Mouse (Mus musculus): ENCODE measurements at regions not wholly inside any gene's neighbourhood (a gene's known extent, or its start where the extent isn't known, plus 50 kb on each side); places are given as distances from the start of the nearest gene placed in this dataset.

DNA sequence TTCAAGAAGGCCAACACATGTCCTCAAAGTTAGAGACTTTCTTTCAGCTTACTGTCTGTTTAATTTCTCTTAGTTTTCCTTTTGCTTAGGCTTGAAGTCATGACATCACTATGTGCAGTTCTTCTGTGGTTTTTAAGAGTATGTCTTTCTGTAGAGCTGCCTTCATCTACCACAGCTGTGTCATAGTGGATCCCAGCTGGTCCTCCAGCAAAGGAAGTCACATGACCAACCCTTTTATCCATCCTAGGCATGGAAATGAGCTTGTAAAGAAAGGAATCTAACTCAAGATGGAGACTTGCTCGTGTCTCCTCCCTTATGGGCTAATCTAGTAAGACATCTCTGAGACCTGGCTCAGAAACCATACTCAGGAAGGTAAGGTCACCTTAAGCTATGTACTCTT, 886.7 kb upstream of the Tenm2 start:
- Histone ChIP-seq H3K4me2 (replicated peaks) (no peak overlapping the region), H3K4me1 (no peaks in the 10 kb centered on the region), H3K36me3 (no peaks in the 10 kb centered on the region), H3K27ac (no peak overlapping the region), H3K4me3 (no peak overlapping the region), H3K9me3 (no peaks in the 10 kb centered on the region), H3K9ac (no peak overlapping the region), H3K27me3 (no peaks in the 10 kb centered on the region)
- 48% methylated on average over 1 of the region's 1 CpGs for WGBS
- no peak for ATAC-seq (ENCODE audit: low FRiP score, low read depth)

DNA sequence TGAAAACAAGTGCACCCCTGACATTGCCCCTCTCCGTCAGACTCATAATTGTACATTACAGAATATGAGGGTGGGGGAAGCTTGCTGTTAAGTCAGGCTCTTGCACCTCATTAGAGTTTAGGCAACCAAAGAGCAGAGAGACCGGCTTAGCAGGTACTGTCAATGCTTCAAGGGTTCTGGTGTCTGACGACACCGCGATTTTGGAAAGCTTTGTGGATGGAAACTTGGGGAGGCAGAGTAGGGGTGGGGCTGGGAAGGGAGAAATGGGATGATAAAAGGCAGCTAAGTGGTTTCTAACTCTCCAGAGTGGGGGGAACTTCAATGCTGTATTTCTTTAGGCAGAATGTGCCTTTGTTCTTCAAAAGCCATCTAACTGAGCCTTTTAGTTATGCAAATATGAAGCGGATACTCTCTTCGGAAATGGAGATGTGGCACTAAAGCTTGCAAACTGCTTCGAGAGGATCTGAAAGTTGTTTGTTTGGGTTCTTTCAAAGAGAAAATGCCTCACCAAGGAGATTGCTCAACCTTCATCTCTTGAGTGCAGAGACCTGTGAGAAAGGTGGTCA, 885.4 kb upstream of the Tenm2 start:
- ATAC-seq (ENCODE audit: low FRiP score, low read depth), result no peak
- no peaks in the 10 kb centered on the region for H3K36me3 ChIP-seq
- no peak overlapping the region for H3K4me3 ChIP-seq
- H3K27me3 ChIP-seq, result no peaks in the 10 kb centered on the region
- 31% methylated on average over 8 of the region's 8 CpGs for WGBS
- H3K4me1 ChIP-seq, result no peaks in the 10 kb centered on the region
- no peak overlapping the region for H3K9ac ChIP-seq
- no peak overlapping the region for H3K27ac ChIP-seq
- H3K4me2 ChIP-seq (replicated peaks), result no peak overlapping the region
- H3K9me3 ChIP-seq, result no peaks in the 10 kb centered on the region

DNA sequence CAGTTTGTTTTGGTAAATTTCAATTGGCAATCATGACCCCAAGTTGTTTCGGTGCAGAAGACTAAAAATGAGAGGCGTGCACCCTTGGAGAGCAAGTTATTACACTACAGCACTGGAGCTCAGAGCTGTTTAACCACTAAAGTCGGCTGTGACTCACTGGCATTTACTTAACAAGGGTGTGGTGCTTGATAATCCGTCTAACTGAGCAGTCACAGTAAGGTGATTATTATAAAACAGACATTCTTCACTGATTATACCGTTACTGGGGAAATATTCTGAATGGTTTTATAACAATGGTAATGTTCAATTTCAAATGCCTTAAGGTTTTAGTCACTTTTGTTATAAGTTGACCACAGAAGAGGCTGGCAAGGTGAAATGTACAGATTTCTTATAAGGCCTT, 882.0 kb upstream of the Tenm2 start:
- no peak overlapping the region for H3K4me2 ChIP-seq (replicated peaks)
- H3K27me3 ChIP-seq, result no peaks in the 10 kb centered on the region
- ATAC-seq (ENCODE audit: low FRiP score, low read depth), result no peak
- H3K4me3 ChIP-seq, result no peak overlapping the region
- no peaks in the 10 kb centered on the region for H3K9me3 ChIP-seq
- no peak overlapping the region for H3K27ac ChIP-seq
- 60% methylated on average over 5 of the region's 5 CpGs for WGBS
- H3K9ac ChIP-seq, result no peak overlapping the region
- H3K36me3 ChIP-seq, result no peaks in the 10 kb centered on the region
- H3K4me1 ChIP-seq, result no peaks in the 10 kb centered on the region

DNA sequence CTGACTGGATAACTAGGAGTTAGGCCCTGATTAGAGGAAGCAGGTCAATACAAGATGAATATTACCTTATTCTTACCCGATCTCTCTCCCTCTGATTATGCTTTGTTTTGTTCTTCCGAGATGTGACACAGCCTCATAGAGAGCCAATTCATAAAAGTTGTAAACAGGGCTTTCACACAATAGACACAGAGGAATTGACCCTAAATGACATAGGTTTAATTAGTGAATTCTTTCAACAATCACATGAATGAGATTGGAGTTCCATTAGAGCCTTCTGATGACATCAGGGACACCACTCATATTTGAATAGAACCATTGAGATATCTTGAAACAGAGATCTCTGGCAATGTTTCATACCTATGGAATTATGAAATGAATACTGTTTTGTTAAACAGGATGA, 856.4 kb upstream of the Tenm2 start:
- WGBS, result 97% methylated on average over 2 of the region's 2 CpGs
- ATAC-seq (ENCODE audit: low FRiP score, low read depth), result no peak
- H3K9ac ChIP-seq, result no peak overlapping the region
- no peaks in the 10 kb centered on the region for H3K9me3 ChIP-seq
- H3K27ac ChIP-seq, result no peak overlapping the region
- H3K4me3 ChIP-seq, result no peak overlapping the region
- H3K36me3 ChIP-seq, result no peaks in the 10 kb centered on the region
- H3K4me2 ChIP-seq (replicated peaks), result no peak overlapping the region
- H3K4me1 ChIP-seq, result no peaks in the 10 kb centered on the region
- H3K27me3 ChIP-seq, result no peaks in the 10 kb centered on the region

DNA sequence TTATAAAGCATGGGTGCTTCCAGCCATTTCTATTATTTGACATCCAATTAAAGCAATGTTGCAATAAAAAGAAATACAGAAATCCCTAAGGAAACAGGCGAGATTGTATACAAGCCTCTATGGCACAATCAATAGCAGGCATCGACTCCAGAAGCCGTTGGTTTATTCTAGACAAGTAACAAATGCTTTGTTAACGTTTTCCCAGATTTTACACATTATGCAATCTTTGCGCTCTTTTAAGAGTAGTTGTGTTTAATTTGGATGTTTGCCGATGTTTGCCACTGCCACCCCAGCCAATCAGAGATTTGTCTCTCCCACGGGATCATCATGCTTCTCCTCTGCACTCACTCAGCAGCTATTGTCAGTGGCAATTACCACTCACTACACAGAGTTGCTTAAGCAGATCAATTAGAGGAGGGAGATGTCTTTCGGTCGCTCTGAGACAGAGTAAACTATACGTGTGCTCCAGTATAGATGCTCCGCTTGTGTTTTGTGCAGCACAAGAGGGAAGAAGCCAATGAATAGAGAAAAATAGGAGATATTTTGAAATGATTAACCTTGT, 839.5 kb upstream of the Tenm2 start:
- H3K27ac ChIP-seq, result no peak overlapping the region
- H3K36me3 ChIP-seq, result no peaks in the 10 kb centered on the region
- H3K9me3 ChIP-seq, result no peaks in the 10 kb centered on the region
- no peak for ATAC-seq (ENCODE audit: low FRiP score, low read depth)
- H3K4me3 ChIP-seq, result no peak overlapping the region
- H3K27me3 ChIP-seq, result no peaks in the 10 kb centered on the region
- no peaks in the 10 kb centered on the region for H3K4me1 ChIP-seq
- no peak overlapping the region for H3K9ac ChIP-seq
- WGBS, result 79% methylated on average over 11 of the region's 11 CpGs
- H3K4me2 ChIP-seq (replicated peaks), result no peak overlapping the region

DNA sequence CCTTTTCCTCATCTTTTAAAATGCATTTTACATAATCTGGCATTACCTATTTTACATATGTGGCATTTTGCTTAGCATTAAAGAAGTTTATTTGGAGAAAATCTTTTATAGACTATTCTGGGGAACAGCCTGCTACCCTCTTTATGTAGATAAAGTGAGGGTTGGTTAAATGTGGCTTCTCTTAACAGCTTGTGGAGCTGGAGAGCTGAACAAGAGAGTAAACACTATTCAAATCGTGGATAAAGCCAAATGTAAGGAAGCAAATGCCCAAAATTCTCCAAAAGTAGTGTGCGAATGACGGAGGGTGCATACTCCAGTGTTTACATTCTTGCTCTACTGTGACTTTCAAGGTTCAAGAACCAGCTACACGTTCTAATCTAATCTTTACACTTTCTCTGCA, 833.9 kb upstream of the Tenm2 start:
- Histone ChIP-seq H3K36me3 (no peaks in the 10 kb centered on the region), H3K27ac (no peak overlapping the region), H3K9me3 (no peaks in the 10 kb centered on the region), H3K4me3 (no peak overlapping the region), H3K4me2 (replicated peaks) (no peak overlapping the region), H3K9ac (no peak overlapping the region), H3K27me3 (no peaks in the 10 kb centered on the region), H3K4me1 (no peaks in the 10 kb centered on the region)
- ATAC-seq (ENCODE audit: low FRiP score, low read depth), result no peak
- WGBS, result 74% methylated on average over 4 of the region's 4 CpGs

DNA sequence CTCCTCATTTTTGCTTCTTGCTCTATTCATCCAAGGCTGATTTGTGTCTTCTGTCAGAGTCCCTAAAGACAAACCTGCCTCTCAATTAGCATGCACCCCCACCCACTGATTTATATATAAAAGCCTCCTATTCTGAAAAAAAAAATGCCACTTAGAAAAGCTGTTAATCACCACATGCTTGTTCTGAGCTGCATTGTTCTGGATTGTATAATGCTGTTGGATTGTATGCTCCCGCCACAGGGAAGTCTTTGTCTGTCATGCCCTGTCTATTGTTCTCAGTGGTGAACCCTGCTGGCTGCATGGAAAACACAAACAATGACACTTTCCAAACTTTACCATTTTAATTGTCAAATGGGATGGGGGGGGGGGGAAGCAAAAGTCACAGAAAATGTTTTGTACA, 831.9 kb upstream of the Tenm2 start:
- no peak overlapping the region for H3K9ac ChIP-seq
- no peak overlapping the region for H3K4me3 ChIP-seq
- ATAC-seq (ENCODE audit: low FRiP score, low read depth), result no peak
- H3K9me3 ChIP-seq, result no peaks in the 10 kb centered on the region
- no peak overlapping the region for H3K27ac ChIP-seq
- H3K27me3 ChIP-seq, result no peaks in the 10 kb centered on the region
- 62% methylated on average over 1 of the region's 1 CpGs for WGBS
- no peaks in the 10 kb centered on the region for H3K4me1 ChIP-seq
- H3K36me3 ChIP-seq, result no peaks in the 10 kb centered on the region
- no peak overlapping the region for H3K4me2 ChIP-seq (replicated peaks)

DNA sequence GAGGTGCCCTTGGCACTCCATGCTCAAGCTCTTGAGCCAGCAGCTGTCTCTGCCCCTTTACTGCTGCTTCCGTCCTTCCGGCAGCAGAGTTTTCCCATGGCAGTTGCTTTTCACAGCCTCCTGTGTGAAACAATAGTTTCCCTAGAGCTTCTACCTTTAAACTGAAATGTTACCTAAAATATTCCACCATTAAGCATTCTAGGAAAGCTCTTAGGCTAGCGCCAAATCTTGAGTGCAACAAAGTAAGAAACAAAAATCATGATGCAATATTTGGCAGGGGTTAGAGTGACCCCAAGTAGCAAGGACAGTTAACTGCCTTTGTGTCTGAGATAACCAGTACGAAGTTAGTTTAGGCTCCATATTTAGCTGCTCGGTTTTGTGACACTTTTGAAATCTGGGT, 830.3 kb upstream of the Tenm2 start:
- 88% methylated on average over 5 of the region's 5 CpGs for WGBS
- Histone ChIP-seq H3K9me3 (no peaks in the 10 kb centered on the region), H3K9ac (no peak overlapping the region), H3K27ac (no peak overlapping the region), H3K4me1 (no peaks in the 10 kb centered on the region), H3K27me3 (no peaks in the 10 kb centered on the region), H3K4me3 (no peak overlapping the region), H3K36me3 (no peaks in the 10 kb centered on the region), H3K4me2 (replicated peaks) (no peak overlapping the region)
- ATAC-seq (ENCODE audit: low FRiP score, low read depth), result no peak

DNA sequence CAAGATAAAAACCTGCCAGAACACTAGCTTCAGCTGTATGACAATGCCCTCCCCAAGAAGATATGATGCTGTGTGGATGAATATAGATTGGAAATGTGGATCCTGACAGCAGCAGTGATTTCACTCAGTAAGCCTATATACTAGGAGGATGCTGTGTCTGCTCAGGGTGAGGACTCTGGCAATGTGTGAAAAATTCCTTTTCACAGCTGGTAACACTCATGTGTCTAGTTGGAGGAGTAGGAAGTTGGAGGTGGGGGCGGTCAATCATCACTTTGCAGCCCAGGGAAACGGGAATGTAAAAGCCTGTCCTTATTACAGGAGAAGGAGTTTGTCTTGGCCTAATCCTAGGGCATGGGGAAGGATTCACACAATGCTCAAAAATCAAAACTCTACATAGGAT, 824.3 kb upstream of the Tenm2 start:
- Histone ChIP-seq H3K4me1 (no peaks in the 10 kb centered on the region), H3K27me3 (no peaks in the 10 kb centered on the region), H3K4me3 (no peak overlapping the region), H3K9me3 (no peaks in the 10 kb centered on the region), H3K36me3 (no peaks in the 10 kb centered on the region), H3K4me2 (replicated peaks) (no peak overlapping the region), H3K9ac (no peak overlapping the region), H3K27ac (no peak overlapping the region)
- no peak; the same call in 1 of the 2 replicates for ATAC-seq (ENCODE audit: low FRiP score, low read depth)
- 56% methylated on average over 2 of the region's 2 CpGs for WGBS

DNA sequence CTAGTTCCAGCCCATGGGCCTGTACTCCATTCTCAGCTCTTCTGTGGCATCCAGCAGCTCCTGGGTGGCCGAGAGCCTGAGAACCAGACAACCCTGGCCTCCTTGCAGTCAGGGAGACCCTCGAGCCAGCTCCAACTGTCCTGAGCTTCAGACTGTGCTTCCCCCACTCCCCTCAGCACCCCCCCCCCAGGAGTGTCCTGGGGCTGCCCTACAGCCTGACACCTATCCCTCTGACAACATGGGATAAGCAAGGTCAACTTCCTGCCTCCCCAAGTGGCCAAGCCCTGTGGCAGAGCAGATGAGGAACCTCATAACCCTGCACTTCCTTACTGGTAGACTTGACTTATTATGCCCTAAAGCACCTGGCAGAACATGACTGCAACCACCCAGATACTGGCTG, 823.1 kb upstream of the Tenm2 start:
- H3K27ac ChIP-seq, result no peak overlapping the region
- no peaks in the 10 kb centered on the region for H3K9me3 ChIP-seq
- H3K27me3 ChIP-seq, result no peaks in the 10 kb centered on the region
- H3K4me1 ChIP-seq, result no peaks in the 10 kb centered on the region
- ATAC-seq (ENCODE audit: low FRiP score, low read depth), result no peak
- 65% methylated on average over 2 of the region's 2 CpGs for WGBS
- H3K4me3 ChIP-seq, result no peak overlapping the region
- no peaks in the 10 kb centered on the region for H3K36me3 ChIP-seq
- no peak overlapping the region for H3K4me2 ChIP-seq (replicated peaks)
- H3K9ac ChIP-seq, result no peak overlapping the region

DNA sequence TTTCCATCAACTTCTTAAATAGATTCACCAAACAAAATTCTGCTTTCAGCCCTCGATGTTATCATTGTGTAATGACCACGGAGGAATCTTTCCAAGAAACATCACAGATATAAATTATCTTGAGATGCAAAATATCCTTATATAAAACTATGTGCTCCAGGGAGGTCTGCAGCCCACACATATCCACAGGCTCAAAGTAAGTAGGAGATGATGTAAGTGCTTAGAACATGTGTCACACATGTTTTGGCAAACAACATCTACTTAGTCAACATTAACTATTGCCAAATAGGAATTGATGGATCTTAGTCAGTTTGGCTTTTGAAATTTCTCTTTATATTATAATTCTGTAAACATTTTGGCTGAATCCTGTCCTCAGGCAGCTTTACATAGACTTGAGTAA, 800.8 kb upstream of the Tenm2 start:
- Histone ChIP-seq H3K4me1 (no peaks in the 10 kb centered on the region), H3K27ac (no peak overlapping the region), H3K36me3 (no peaks in the 10 kb centered on the region), H3K4me2 (replicated peaks) (no peak overlapping the region), H3K27me3 (no peaks in the 10 kb centered on the region), H3K9me3 (no peaks in the 10 kb centered on the region), H3K9ac (no peak overlapping the region), H3K4me3 (no peak overlapping the region)
- ATAC-seq (ENCODE audit: low FRiP score, low read depth), result no peak
- WGBS, result 83% methylated on average over 2 of the region's 2 CpGs

DNA sequence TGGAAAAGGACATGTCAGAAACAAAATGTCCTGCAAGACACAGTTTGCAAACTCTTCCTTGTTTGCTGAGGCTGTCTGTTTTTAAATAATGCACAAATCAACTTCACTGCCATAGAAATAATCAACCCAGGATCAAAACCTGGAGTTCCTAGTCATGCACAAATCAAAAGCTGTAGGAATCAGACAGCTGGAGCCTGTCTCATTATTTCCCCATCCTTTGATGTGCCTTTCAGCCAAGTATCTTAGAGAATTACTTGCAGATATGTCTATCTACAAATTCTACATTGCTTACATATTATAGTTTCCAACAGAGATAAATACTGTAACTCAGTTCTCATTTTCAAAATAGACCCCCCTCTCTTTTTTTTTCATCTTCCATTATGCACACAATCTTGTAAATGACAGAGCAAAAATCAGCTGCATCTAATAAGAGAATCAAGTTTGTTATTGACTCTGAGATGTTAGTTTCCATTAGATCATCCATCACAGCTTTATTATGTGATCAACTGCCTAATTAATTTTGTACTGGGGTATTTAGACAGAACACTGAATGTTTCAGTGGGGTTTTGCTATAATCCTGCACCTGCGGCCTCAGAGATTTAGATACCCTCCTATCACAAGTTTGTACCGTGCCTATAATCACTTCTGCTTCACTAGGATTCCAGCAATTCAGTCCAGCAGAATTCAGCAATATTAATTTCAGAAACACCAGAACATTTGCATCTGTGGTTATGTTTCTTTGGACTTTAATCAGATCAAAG, 798.9 kb upstream of the Tenm2 start:
- H3K36me3 ChIP-seq, result no peaks in the 10 kb centered on the region
- H3K9ac ChIP-seq, result no peak overlapping the region
- H3K4me1 ChIP-seq, result no peaks in the 10 kb centered on the region
- H3K27ac ChIP-seq, result no peak overlapping the region
- no peak overlapping the region for H3K4me2 ChIP-seq (replicated peaks)
- no peaks in the 10 kb centered on the region for H3K9me3 ChIP-seq
- no peaks in the 10 kb centered on the region for H3K27me3 ChIP-seq
- 77% methylated on average over 2 of the region's 2 CpGs for WGBS
- no peak for ATAC-seq (ENCODE audit: low FRiP score, low read depth)
- H3K4me3 ChIP-seq, result no peak overlapping the region

DNA sequence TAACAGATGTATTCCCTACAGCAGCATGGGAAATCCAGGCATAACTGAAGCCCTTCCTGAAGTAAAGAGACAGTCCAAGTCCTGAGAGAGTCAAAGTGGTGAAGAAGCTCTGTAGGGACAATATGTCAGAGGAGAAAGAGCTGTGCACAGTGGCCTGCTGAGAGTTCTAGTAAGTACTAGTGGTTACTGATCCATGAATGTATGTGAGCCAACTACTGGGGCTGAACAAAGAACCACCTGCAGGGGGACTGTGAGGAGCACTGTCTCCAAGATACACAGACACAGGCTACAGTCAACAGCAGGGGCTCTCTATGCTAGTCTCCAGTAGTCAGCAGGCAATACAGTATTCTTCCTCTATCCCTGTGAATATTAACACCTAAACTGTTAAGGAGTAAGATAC, 785.9 kb upstream of the Tenm2 start:
- ATAC-seq (ENCODE audit: low FRiP score, low read depth), result no peak
- Histone ChIP-seq H3K27ac (no peak overlapping the region), H3K27me3 (no peaks in the 10 kb centered on the region), H3K36me3 (no peaks in the 10 kb centered on the region), H3K4me2 (replicated peaks) (no peak overlapping the region), H3K9ac (no peak overlapping the region), H3K4me1 (no peaks in the 10 kb centered on the region), H3K4me3 (no peak overlapping the region), H3K9me3 (no peaks in the 10 kb centered on the region)
